8 mouse cellular contexts compared by ENCODE assay signal in the genomic region with DNA sequence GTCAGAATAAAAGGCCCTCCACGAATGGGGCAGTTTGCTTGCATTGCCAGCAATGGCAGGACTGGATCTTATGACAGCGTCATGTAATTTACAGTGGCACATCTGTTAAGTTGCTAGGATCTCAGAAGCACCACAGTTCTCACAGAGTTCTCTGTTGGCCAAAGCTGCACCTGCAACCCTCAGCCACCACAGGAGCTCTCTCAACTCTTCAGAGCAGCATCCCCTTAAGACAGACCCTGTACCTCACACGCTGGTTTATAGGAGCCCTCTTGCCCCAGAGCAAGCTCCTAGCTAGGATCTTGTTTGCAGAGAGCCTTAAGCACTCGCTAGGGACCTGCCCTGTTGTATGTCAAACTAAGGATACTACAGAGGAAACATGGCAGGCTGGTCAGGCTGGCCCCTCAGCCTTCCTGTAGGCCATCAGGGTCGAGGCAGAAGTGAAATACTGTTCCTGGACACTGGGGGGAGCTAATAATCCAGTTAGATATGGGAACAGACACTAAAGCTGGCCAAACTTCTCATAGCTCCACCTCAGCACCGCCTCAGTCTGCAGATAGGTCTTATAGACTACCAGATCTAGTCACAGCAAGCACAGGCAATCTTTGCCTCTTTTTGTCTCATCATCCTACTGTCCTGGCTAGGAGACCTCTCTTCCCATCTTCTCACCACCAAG. TPM values are rescaled to one million over a fixed set of nuclear protein-coding genes. Genes with fewer than 3 reads are reported as not detected.
DNase-seq lines count a peak whose midpoint lies in the region; ATAC-seq and TF ChIP-seq lines count a peak whose summit lies in the region.

No protein-coding gene starts in this region.

- H3K27ac ChIP-seq in kidney, embryonic 14.5 days (ENCODE audit: low read depth, low read length), result no peak overlapping the region
- H3K27ac ChIP-seq in thymus, adult 2 months (ENCODE audit: control insufficient read depth, insufficient read depth, low read length), result peak overlapping the region; percentile 51

- TF ChIP-seq POLR2A in thymus, adult 2 months (IDR thresholded peaks at IDR 0.05; ENCODE audit: control insufficient read depth, extremely low read depth, insufficient read depth, low read length, poor library complexity), result no peak

- peak; percentile 50 to 89 for DNase-seq in adrenal gland, adult (ENCODE audit: inconsistent age in 2 of 2, low spot score in 1 of 2)
- no peak for DNase-seq in adrenal gland, adult 8-10 months
- DNase-seq in urinary bladder, postnatal 25 days (ENCODE audit: low spot score), result peak; percentile 38
- DNase-seq in urinary bladder, postnatal 10 days (ENCODE audit: low spot score), result no peak
- DNase-seq in lung, postnatal 14 days, result peak; percentile 80
- peak; percentile 80 for DNase-seq in thymus, adult 2 months

- H3K9ac ChIP-seq in kidney, embryonic 14.5 days (ENCODE audit: low read depth, low read length), result no peak overlapping the region

- peaks cover 4% of the 10 kb centered on the region; the same call in 1 of the 2 replicates for H3K4me1 ChIP-seq in kidney, embryonic 14.5 days (ENCODE audit: control insufficient read depth, insufficient read depth, low read length)
- H3K4me1 ChIP-seq in thymus, adult 2 months (replicated peaks; ENCODE audit: control insufficient read depth, insufficient read depth, low read length), result peaks cover 43% of the 10 kb centered on the region

- peak; percentile 62 for ATAC-seq in erythroblast, adult 5-6 weeks (replicated peaks; ENCODE audit: low FRiP score, poor library complexity, severe bottlenecking)
- ATAC-seq in kidney, embryonic 14.5 days (ENCODE audit: low FRiP score, low TSS enrichment), result peak; percentile 60; the same call in 1 of the 2 replicates

- no peaks in the 10 kb centered on the region for H3K9me3 ChIP-seq in kidney, embryonic 14.5 days (ENCODE audit: control insufficient read depth, low read length)

- peaks cover 4% of the 10 kb centered on the region; the same call in 1 of the 2 replicates for H3K36me3 ChIP-seq in kidney, embryonic 14.5 days (ENCODE audit: control insufficient read depth, insufficient read depth, low read length)
- no peaks in the 10 kb centered on the region for H3K36me3 ChIP-seq in thymus, adult 2 months (ENCODE audit: control insufficient read depth, insufficient read depth, low read length)

- no peaks in the 10 kb centered on the region for H3K27me3 ChIP-seq in kidney, embryonic 14.5 days (ENCODE audit: control insufficient read depth, insufficient read depth, low read length)
- no peaks in the 10 kb centered on the region for H3K27me3 ChIP-seq in thymus, adult 2 months (ENCODE audit: control insufficient read depth, insufficient read depth, low read length)

- TF ChIP-seq CTCF in thymus, adult 2 months (IDR thresholded peaks at IDR 0.05; ENCODE audit: borderline replicate concordance, control insufficient read depth, extremely low read depth, insufficient read depth, low read length, poor library complexity), result peak; percentile 46; the same call in 1 of the 2 replicates

- H3K4me3 ChIP-seq in kidney, embryonic 14.5 days (ENCODE audit: low read length), result no peak overlapping the region
- H3K4me3 ChIP-seq in thymus, adult 2 months (ENCODE audit: control insufficient read depth, insufficient read depth, low read length), result no peak overlapping the region

- H3K4me2 ChIP-seq in kidney, embryonic 14.5 days (replicated peaks; ENCODE audit: low read depth, low read length), result no peak overlapping the region

- WGBS in kidney, embryonic 14.5 days, result 59% methylated on average over 6 of the region's 6 CpGs
- 34% methylated on average over 6 of the region's 6 CpGs for WGBS in thymus, adult 2 months

RNA-seq across cellular contexts. Expression of gene Srebf1, which starts 28.7 kb away (rescaled TPM):
- total RNA-seq in adrenal gland, adult 8-10 months (2022), result 100 to 1,000 TPM; 165 to 367 (median 213) TPM
- total RNA-seq in erythroblast, adult 5-6 weeks (2015; ENCODE audit: low replicate concordance), result 1.3 and 13.0 TPM in 2 replicates
- 4.6 and 12.2 TPM in 2 replicates for total RNA-seq in erythroblast, adult 5-6 weeks (2017; ENCODE audit: low replicate concordance)
- polyA plus RNA-seq in kidney, embryonic 14.5 days (2014; fragmentation: Nextera tagmentation; extraction: Ambion mirVana), result 58.8 and 60.1 TPM in 2 replicates
- polyA plus RNA-seq in thymus, adult 2 months (2012; rRNA removed), result 466 and 519 TPM in 2 replicates

Comparison
In these comparisons a context has a peak if more than half of its experiments do, and no peak if none do; other contexts are left out.
1. DNase-seq: peak in adrenal gland, adult (2 of 2), urinary bladder, postnatal 25 days (single experiment), lung, postnatal 14 days (single experiment) and thymus, adult 2 months (single experiment); none in adrenal gland, adult 8-10 months (single experiment) and urinary bladder, postnatal 10 days (single experiment).
2. RNA of gene Srebf1, which starts 28.7 kb away (total RNA-seq): 165 to 367 TPM in adrenal gland, adult 8-10 months; 1.3 to 13.0 TPM in erythroblast, adult 5-6 weeks; every median in the first group is over 10 times any median in the second.